Mouse (Mus musculus) regulatory T cell (primary cell): Measurements from ENCODE around the gene Cnot4.
"Not testable (repeated sequence)": the region's sequence is repeated elsewhere in the genome, so short reads cannot be mapped to it uniquely, and the experiment has no call there.

Experiments
- in situ Hi-C: fragments of 300-600 bp; cut with MboI, MseI; formaldehyde crosslinking; loops from one replicate; pipeline ENCODE4 v1.15.1; 2025; ENCODE audit warnings: high pct_unique_total_duplicates

Cnot4 gene

DNA sequence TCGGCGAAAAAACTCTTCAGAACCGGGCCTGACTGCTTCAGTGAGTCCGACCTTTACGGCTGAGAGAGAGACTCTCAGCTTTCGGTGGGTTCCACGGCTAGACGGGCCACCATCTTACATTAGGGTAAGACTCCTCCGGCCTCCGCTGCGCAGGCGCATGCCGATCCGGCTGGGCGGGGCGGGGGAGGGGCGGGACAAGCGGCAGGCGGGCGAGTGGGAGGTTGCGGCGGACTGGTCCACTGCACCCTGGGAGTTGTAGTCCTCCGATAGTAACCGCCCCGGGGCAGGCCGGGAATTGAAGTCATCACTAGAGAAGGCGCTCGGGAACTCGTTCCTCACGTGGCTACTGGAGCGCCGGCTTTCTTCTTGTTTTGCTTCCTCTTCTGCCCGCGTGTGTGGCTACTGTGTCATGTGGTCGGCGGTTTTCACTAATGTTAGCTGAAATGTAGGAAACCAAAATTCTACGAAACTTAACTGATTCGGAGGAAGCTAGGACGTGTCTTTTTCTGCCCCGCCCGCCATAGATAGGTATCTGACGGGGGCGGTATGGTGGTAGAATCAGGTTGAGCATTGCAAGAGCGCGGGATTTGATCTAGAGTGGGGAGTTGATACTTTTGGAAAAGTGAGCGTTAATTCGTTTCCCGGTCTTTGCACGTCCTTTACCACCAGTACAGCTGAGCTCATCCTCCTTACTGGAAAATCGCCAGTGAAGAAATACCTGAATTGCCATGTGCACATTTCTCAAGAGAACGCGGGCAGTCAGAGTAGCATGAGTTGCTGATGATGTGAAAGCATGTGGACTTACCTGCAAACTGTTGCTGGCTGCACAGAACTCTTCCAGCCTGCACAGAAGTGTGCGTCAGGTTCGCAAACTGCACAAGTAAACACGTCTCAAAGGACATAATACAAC lies at the start of gene Cnot4:
Gene Cnot4, minus strand, starts transcription at position 146 of the 910 bp plus-strand sequence.
- in situ Hi-C loops = loop anchor here (25.0 kb wide), 1 partner anchor 403 kb away; the partner anchor contains the start of gene Mtpn

DNA sequence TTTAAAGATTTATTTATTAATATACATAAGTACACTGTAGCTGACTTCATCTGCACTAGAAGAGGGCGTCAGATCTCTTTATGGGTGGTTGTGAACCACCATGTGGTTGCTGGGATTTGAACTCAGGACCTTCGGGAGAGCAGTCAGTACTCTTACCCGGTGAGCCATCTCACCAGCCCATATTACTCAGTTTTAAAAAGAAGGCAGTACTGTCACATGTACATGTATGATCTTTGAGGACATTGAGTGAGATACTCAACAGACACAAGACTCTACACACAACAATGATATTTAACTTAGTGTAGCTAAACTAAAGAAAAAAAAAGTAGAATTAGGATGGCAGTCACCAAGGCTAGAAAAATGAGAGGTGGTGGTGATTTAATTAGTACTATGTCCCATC lies 45.8 kb upstream of the Cnot4 start:
- in situ Hi-C loops = not testable (repeated sequence)

DNA sequence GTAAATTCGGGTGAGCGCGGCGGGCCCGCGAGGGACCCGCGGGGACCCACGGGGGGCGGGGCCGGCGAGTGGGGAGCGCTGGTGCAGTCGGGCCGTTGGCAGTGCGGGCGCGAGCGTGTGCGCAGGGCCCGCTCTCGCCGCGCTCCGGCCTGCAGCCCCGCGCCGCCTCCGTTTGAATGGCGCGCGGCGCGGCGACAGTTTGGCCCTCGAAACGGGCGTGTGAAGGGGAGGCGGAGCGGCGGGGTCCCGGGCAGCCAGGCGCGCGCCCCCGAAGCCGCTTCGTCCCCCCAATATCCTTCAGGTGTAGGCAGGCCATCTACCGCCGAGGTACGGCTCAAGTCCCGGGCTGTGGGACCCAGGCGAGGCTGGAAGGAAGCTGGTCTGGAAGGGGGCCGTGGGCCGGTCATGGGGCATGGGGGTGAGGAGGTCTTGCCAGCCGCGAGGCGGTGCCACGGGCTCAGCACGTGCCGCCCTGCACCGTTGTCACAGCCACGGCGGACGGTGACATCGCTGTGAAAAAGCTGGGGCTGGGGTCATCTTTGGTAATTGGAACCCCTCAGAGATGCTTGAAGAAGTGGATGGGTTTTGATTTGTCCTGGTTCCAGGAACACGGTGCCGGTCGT lies 44.2 kb upstream of the Cnot4 start:
- in situ Hi-C loops = no loop called here

DNA sequence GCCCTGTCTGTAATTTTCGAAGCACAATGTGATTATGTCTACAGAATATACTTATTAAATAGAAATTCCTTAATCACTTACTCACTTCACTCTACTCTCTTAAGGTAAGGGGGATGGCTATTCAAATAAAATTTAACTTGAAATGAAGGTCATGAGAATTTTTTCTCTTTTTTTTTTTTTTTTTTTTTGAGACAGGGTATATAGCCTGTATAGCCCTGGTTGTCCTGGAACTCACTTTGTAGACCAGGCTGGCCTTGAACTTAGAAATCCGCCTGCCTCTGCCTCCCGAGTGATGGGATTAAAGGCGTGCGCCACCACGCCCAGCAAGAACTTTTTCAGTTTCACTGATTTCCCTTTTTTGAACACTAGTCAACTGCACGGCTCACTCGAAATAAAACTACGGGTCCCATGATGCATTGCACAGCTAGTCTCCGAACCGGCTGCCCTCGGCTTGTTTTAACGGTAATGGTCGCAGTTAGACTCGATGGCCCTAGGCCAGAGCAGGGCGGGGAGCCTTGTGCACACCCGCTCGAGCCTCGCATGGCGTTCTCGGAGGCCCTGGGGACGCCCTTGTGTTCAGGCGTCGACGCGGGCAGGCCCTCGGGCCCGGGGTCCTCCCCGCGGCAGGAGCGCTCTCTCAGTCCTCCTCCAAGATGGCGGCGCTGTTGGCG lies 43.6 kb upstream of the Cnot4 start, which contains the start of gene Nup205:
Gene Nup205, plus strand, starts transcription at position 443 of the 671 bp plus-strand sequence.
- in situ Hi-C loops = no loop called here

DNA sequence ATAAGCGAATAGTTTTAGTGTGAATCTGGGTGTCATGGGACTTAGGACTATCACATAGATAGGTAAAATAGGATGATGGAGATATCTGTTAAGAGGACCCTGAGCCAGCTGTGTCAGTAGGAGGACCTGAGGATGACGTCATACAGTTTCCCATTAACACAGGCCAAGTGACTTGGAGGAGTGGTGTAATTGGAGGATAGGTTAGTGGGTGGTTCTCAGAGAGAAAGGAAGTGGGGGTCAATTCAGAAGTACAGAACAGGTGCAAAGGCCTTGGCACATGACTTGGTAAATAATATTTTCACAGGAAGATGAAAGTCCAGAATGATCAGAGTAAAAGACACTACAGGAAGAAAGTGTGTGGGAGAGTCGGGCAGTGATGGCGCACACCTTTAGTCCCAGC lies 39.7 kb upstream of the Cnot4 start:
- in situ Hi-C loops = loop anchor here (5.0 kb wide), 1 partner anchor 36 kb away; no protein-coding TSS in a partner anchor

DNA sequence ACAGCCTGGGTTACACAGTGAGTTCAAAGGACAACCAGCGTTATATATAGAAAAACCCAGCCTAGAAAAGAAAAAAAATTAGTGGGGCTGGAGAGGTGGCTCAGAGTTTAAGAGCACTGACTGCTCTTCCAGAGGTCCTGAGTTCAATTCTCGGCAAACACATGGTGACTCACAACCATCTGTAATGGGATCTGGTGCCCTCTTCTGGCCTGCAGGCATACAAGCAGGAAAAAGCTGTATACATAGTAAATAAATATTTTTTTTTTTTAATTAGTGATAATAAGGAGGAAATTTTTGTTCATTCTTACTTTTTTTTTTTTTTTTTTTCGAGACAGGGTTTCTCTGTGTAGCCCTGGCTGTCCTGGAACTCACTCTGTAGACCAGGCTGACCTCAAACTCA lies 38.5 kb upstream of the Cnot4 start:
- in situ Hi-C loops = loop anchor here (5.0 kb wide), 1 partner anchor 35 kb away; no protein-coding TSS in a partner anchor

DNA sequence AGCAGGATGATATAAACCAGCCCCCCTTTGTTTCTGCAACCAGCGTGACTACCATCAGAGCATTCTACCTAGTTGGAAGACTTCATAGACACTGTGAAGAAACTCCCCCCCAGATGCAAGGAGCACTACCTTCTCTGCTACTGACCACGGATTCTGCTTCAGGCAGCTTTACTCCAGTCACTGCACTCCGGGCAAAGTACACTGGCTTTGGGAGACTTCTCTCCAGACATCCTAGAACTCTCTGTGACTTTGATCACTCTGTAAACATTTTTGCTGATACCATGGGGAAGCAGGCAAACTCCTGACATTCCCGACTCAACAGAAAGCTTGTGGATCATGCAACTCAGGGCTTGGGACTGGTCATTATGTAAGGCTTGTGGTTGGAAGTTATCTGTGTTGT lies 35.7 kb upstream of the Cnot4 start:
- in situ Hi-C loops = no loop called here

DNA sequence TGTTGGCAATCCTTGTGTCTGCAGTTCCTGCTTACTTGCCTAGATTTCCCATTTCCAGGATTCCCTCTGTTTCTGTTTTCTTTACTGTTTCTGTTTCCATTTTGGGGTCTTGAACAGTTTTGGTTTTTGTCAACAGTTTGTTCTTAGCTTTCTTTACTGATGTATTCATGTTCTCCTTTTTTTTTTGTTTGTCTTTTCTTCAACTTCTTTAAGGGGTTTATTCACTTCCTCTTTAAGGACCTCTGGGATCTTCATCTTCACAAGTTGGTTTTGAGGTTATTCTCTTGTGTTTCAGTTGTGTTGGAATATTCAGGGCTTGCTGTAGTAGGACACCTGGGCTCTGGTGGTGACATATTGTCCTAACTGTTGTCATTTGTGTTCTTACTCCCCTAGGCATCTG lies 21.0 kb upstream of the Cnot4 start:
- in situ Hi-C loops = loop anchor here (5.0 kb wide), 1 partner anchor 52 kb away; no protein-coding TSS in a partner anchor

DNA sequence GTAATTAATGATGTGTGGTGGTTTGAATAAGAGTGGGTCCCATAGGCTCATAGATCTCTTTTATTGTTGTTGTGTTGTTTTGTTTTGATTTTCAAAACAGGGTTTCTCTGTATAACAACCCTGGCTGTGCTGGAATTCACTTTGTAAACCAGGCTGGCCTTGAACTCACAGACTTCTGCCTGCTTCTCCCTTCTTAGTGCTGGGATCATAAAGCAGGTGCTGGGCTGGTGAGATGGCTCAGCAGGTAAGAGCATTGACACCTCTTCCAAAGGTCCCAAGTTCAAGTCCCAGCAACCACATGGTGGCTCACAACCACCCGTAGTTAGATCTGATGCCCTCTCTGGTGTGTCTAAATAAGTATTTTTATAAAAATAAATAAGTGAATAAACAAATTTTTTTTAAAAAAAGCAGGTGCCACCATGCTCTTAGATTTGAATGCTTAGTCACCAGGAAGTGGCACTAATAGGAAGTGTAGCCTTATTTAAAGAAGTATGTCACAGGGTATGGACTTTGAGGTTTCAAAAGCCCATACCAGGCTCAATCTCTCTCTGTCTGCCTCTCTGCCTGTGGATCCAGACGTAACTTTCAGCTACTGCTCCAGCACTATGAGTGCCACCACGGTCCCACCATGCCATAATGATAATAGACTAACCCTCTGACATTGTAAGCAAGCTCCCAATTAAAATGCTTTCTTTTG lies 14.3 kb upstream of the Cnot4 start:
- in situ Hi-C loops = loop anchor here (25.0 kb wide), 1 partner anchor 389 kb away; the partner anchor contains the start of gene Mtpn

DNA sequence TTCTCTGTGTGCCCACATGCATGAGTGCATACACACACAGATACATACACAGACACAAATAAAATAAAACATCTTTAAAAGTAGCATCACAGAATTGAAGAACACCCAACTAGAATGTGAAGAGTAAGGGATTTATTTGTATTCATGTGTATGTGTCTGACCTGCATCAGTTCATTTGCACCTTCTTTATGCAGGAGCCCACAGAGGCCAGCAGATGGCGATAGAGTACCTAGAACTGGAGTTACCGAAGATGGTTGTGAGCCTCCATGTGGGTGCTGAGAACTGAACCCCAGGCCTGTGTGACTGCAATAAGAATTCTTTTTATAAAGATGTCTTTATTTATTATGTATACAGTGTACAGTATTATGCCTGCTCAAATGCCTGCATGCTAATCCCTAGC lies 12.0 kb upstream of the Cnot4 start:
- in situ Hi-C loops = loop anchor here (25.0 kb wide), 1 partner anchor 392 kb away; the partner anchor contains the start of gene Mtpn

DNA sequence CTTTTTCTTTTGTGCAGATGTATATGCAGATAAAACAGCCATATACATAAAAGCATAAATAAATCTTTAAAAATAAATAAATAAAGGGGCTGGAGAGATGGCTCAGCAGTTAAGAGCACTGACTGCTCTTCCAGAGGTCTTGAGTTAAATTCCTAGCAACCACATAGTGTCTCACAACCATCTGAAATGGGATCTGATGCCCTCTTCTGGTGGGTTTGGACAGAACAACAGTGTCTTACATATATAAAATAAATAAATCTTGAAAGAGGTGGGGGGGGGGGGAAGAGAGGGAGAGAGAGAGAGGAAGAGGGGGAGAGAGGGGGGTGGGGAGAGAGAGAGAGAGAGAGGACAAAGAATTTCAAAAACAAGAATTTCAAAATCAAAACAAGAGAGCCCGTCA lies 6.8 kb upstream of the Cnot4 start:
- in situ Hi-C loops = loop anchor here (25.0 kb wide), 1 partner anchor 397 kb away; the partner anchor contains the start of gene Mtpn

DNA sequence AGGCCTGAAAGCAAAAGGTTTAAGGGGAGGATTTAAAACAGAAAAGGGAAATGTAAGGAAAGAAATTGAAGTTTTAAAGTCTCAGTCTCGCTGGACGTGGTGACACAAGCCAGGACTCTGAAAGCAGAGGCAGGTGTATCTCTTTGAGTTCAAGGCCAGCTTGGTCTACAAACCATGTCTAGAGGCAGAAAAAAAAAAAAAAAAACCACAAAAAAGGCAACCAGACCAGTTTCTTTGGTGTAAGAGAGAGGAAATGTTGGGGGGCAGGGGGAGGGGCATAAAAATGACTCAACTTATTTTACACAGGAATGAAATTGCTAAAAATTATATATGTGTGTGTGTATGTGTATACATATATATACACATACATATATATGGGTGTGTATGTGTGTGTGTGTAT lies 1.3 kb upstream of the Cnot4 start:
- in situ Hi-C loops = loop anchor here (5.0 to 25.0 kb wide), 2 partner anchors 37 to 402 kb away; partner anchors contain the start of gene Mtpn

DNA sequence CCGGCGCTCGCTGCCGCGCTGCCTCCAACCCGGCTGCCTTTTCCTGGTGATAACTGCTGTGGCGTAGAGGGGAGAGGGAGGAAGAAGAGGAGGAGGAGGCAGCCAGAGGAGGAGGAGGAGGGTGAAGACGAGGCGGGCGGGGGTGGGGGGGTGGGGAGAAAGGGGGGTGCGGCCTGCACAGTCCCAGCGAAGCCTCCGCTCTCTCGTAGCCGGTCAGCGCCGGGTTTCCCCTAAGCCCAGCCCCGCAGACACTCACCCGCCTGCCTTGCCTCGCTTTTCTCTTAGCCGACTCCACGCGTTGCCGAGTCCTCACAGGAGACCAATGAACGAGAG lies 312 bp downstream of the Cnot4 start:
- in situ Hi-C loops = loop anchor here (25.0 kb wide), 1 partner anchor 404 kb away; the partner anchor contains the start of gene Mtpn

DNA sequence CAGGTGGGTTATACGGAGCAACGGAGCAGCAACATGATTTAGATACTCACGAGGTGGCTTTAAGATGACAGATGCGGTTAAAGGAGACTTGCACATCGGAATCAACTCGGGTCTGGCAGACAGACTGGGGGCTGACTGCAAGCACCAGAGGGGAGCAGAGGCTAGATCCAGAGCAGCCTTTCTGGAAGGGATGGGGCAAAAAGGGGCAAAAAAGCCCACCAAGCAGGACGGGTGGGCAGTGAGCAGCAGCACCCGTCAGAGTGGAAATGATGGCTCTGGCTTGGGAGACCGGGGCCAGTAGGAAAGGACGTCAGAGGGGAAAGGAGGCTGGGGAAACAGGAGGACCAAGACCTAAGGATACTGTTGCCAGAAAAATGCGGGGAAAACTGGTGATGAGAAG lies 718 bp downstream of the Cnot4 start:
- in situ Hi-C loops = loop anchor here (25.0 kb wide), 1 partner anchor 404 kb away; the partner anchor contains the start of gene Mtpn

DNA sequence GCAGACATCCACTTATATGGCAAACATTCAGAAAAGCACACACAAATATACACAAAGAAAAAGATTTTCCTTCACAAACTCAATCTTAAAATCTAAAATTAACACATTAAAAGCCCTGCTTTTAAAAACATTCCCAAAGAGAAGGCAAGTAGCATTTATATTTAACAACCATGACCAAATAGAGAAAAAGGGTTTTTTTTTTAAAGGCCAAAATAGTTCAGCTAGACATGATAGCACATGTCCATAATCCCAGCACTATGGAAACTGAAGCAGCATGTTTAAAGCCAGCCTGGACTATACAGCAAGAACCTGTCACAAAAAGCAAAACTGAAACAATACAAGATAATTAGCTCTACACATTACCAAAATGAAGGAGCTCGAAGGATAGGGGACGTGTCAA lies 11.0 kb downstream of the Cnot4 start:
- in situ Hi-C loops = no loop called here

DNA sequence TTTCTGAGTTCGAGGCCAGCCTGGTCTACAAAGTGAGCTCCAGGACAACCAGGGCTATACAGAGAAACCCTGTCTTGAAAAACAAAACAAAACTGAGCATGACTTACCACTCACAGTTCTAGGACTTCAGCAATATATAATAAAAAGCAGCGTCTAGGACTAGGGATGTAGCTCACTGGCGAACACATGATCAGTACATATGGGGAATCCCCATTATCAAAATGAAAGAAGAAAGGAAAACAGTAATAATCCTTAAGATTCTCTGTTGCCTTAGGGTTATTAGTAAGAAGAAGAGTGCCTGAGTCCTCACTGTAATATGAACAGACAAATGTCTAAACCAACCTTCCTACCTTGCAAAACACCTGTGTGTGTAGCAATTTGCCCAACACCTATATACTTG lies 11.6 kb downstream of the Cnot4 start:
- in situ Hi-C loops = no loop called here

DNA sequence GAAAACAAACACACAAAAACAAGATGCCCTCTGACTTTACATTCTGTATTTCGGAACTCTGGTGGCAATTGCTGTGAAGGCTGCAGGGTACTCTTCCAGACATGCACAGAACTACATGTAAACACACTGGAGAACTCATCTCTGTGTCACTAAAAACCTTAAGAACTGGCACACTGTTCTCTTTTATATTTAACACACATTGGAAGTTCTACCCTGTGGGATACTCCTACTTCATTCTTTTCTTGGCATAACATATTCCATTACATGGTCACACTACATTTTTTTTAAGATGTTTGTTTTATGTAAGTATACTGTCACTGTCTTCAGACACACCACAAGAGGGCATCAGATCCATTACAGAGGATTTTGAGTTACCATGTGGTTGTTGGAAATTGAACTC lies 31.1 kb downstream of the Cnot4 start:
- in situ Hi-C loops = loop anchor here (5.0 kb wide), 1 partner anchor 50 kb away; no protein-coding TSS in a partner anchor

DNA sequence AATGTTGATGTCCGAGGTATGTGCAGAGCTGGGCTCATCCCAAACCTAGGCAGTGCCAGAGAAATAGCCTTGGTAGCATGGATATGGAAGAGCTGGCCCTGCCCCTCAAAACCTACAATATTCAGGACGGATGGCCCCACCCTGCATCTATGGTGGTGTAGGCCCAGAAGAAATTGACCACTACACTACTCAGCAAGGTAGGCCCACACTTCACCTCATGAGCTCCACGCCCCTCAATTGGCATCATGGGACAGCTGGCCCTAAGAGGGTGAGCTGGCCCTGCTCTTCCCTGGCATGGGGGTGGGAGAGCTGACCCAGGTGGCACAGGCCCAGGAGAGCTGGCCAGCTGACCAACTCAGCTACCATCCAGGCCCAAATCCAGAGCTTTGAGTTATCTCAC lies 48.6 kb downstream of the Cnot4 start:
- in situ Hi-C loops = loop anchor here (5.0 kb wide), 1 partner anchor 53 kb away; no protein-coding TSS in a partner anchor

DNA sequence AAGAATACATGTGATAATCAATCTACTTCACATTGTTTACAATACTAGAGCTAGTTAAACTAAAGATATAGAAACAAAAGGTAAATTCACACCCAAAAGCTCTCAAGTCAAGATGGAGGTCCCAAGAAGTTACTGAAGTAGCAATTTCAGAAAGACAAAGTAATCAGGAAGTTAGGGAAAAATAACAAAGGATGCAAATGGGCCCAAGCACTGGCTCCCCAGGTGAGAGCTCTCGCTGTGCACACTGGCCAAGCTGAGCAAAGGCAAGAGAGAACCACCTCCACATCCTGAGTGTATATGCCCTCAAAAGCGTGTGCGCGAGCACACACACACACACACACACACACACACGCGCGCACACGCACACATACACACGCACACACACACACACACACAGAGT lies 58.4 kb downstream of the Cnot4 start:
- in situ Hi-C loops = no loop called here

DNA sequence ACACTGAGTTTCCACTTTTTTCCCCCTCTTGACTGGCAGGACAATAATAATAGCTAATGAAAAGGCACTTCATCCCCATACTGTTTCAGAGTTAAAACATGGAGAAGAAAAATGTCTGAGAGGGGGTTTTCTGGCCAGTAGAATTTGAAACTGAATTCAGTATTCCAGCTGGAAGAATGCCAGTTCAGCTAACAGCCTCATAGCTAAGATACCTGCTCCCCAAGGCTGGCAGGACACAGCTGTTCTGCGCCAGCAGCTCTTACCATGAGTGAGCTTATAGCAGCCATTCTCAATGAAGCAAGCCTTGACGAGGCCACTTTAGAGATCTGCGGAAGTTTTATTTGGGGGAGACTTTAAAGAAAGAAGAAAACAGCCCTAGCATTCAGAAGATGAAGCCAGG lies 62.3 kb downstream of the Cnot4 start:
- in situ Hi-C loops = no loop called here

DNA sequence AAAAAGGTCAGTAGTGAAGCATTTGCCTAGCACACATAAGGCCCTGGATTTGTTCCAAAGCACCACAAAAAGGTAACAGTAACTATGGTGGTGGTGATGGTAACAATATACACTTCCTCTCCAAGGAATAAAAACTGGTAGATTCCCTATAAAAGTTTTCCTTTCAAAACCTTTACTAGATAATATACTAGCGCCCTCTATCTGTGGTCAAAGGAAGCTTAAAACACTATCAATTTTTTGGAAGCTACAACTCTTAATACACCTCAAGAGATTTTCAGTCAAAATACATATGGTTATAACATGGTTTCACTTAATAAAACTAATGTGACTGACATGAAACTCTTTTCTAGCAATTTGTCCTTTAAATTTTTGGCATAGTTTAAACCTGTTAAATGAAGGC lies 71.1 kb downstream of the Cnot4 start:
- in situ Hi-C loops = no loop called here
